Comparison of ENCODE assay signal across 22 mouse cellular contexts in the genomic region with DNA sequence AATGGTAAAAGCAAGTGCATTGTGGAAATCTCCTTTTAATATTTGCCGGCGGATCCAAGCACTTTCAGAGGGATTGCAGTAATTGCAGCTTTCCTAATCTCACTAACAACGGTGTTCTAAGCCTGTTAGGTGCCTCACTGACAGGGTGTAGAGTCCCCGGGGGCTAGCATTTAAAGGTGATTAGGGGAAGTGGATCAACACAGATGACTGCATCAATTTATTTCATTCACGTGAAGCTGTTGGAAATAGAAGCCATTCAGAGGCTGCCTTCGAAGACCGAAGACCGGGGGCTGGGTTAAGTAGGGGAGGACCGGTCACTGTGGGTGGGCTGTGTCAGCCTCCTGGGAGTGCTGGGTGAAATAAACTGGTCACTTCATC. TPM values are rescaled to one million over a fixed set of nuclear protein-coding genes. Genes with fewer than 3 reads are reported as not detected.
DNase-seq lines count a peak whose midpoint lies in the region; ATAC-seq and TF ChIP-seq lines count a peak whose summit lies in the region.
"Had no signal": no experiment of that assay in that cellular context is flagged by ENCODE, and none has a peak within 500 bp of the region (broad histone marks: within the 10 kb centered on the region; RNA-seq: fewer than 3 reads in every experiment).

No protein-coding gene starts in this region.

- dilution Hi-C loops in CH12.LX (cut with MboI; ENCODE audit: extremely low pct_ligation_motif_present, extremely low pct_unique_long_range_greater_than_20kb, low sequenced_read_pairs): no loop called here

- TF ChIP-seq EP300 in CH12.LX (IDR thresholded peaks at IDR 0.05; ENCODE audit: low read length): no peak

- no peak for ATAC-seq in forebrain, embryonic 14.5 days
- no peak; the same call in 1 of the 2 replicates for ATAC-seq in forebrain, embryonic 11.5 days (replicated peaks; ENCODE audit: low FRiP score)
- no peak for ATAC-seq in liver, embryonic 12.5 days
- no peak for ATAC-seq in midbrain, embryonic 14.5 days (ENCODE audit: low FRiP score, low TSS enrichment)
- ATAC-seq: inflammation-experienced regulatory T-cells, adult 6 months; Patski had no signal

- no peaks in the 10 kb centered on the region for H3K79me2 ChIP-seq in CH12.LX (replicated peaks; ENCODE audit: control insufficient read depth, extremely low read depth, insufficient read depth, poor library complexity, severe bottlenecking)

- H3K27me3 ChIP-seq in forebrain, embryonic 14.5 days (replicated peaks; ENCODE audit: control insufficient read depth, insufficient read depth, low read length): no peaks in the 10 kb centered on the region; the same call in 1 of the 2 replicates
- H3K27me3 ChIP-seq in forebrain, embryonic 11.5 days (ENCODE audit: control insufficient read depth, insufficient read depth, low read length): peaks cover 17% of the 10 kb centered on the region
- H3K27me3 ChIP-seq in CH12.LX (replicated peaks): peaks cover 38% of the 10 kb centered on the region
- peaks cover 25% of the 10 kb centered on the region for H3K27me3 ChIP-seq in liver, embryonic 12.5 days (replicated peaks)
- H3K27me3 ChIP-seq in midbrain, embryonic 14.5 days (ENCODE audit: control insufficient read depth, insufficient read depth, low read length): no peaks in the 10 kb centered on the region
- H3K27me3 ChIP-seq: neural tube, embryonic 13.5 days had no signal

- TF ChIP-seq POLR2A in CH12.LX (IDR thresholded peaks at IDR 0.05; ENCODE audit: low read depth, low read length): no peak

- peak overlapping the region; percentile 2; the same call in 1 of the 2 replicates for H3K9ac ChIP-seq in forebrain, embryonic 14.5 days (ENCODE audit: low read length)
- no peak overlapping the region for H3K9ac ChIP-seq in forebrain, embryonic 11.5 days (ENCODE audit: low read length)
- H3K9ac ChIP-seq in CH12.LX (ENCODE audit: insufficient read depth, low read depth): 0 out of 2 replicates have a peak overlapping the region, but pooled peaks have one; percentile 13
- peak overlapping the region; percentile 13; the same call in 1 of the 2 replicates for H3K9ac ChIP-seq in liver, embryonic 12.5 days
- H3K9ac ChIP-seq in midbrain, embryonic 14.5 days (replicated peaks; ENCODE audit: low read length): 0 out of 2 replicates have a peak overlapping the region, but pooled peaks have one; percentile 12
- H3K9ac ChIP-seq: embryonic facial prominence, embryonic 13.5 days; heart, embryonic 13.5 days; midbrain, embryonic 12.5 days; neural tube, embryonic 13.5 days had no signal

- TF ChIP-seq RAD21 in CH12.LX (IDR thresholded peaks at IDR 0.05; ENCODE audit: low read depth, low read length): no peak

- in situ Hi-C loops in CH12.LX (cut with MboI; ENCODE audit: low pct_ligation_motif_present, low pct_unique_long_range_greater_than_20kb, low sequenced_read_pairs): loop anchor here (5.0 to 25.0 kb wide), 4 partner anchors 34 to 206 kb away; no protein-coding TSS in a partner anchor

- no peaks in the 10 kb centered on the region for H3K36me3 ChIP-seq in forebrain, embryonic 14.5 days (ENCODE audit: control insufficient read depth, insufficient read depth, low read length)
- H3K36me3 ChIP-seq in forebrain, embryonic 11.5 days (ENCODE audit: control insufficient read depth, insufficient read depth, low read length): no peaks in the 10 kb centered on the region
- no peaks in the 10 kb centered on the region for H3K36me3 ChIP-seq in CH12.LX (replicated peaks in 1 of 2; ENCODE audit: control insufficient read depth in 1 of 2, insufficient read depth in 1 of 2, low read length in 1 of 2)
- H3K36me3 ChIP-seq in liver, embryonic 12.5 days: no peaks in the 10 kb centered on the region
- no peaks in the 10 kb centered on the region for H3K36me3 ChIP-seq in midbrain, embryonic 14.5 days (ENCODE audit: control insufficient read depth, insufficient read depth, low read length)
- H3K36me3 ChIP-seq: embryonic facial prominence, embryonic 13.5 days; heart, embryonic 13.5 days; hindbrain, embryonic 10.5 days; midbrain, embryonic 12.5 days; neural tube, embryonic 13.5 days had no signal

- 5% methylated on average over 9 of the region's 9 CpGs for WGBS in forebrain, embryonic 14.5 days
- 12% methylated on average over 9 of the region's 9 CpGs for WGBS in forebrain, embryonic 11.5 days
- WGBS in liver, embryonic 12.5 days (ENCODE audit: insufficient replicate concordance): 56% methylated on average over 9 of the region's 9 CpGs
- WGBS in midbrain, embryonic 14.5 days: 14% methylated on average over 9 of the region's 9 CpGs

- no peak overlapping the region for H3K4me3 ChIP-seq in forebrain, embryonic 14.5 days (ENCODE audit: low read depth, low read length)
- H3K4me3 ChIP-seq in forebrain, embryonic 11.5 days (ENCODE audit: low read depth, low read length): no peak overlapping the region
- no peak overlapping the region for H3K4me3 ChIP-seq in CH12.LX (replicated peaks in 1 of 3; ENCODE audit: low read depth in 2 of 3, low read length in 2 of 3, poor library complexity in 1 of 3)
- no peak overlapping the region for H3K4me3 ChIP-seq in liver, embryonic 12.5 days
- no peak overlapping the region for H3K4me3 ChIP-seq in midbrain, embryonic 14.5 days (replicated peaks; ENCODE audit: low read depth, low read length)
- H3K4me3 ChIP-seq: embryonic facial prominence, embryonic 13.5 days; gastrocnemius, adult 2 months; heart, embryonic 13.5 days; hindbrain, embryonic 10.5 days; midbrain, embryonic 12.5 days; neural tube, embryonic 13.5 days had no signal

- no peak for DNase-seq in forebrain, embryonic 14.5 days (ENCODE audit: low spot score)
- no peak for DNase-seq in forebrain, embryonic 11.5 days (ENCODE audit: low spot score)
- no peak for DNase-seq in CH12.LX (ENCODE audit: extremely low read depth)
- DNase-seq in midbrain, embryonic 14.5 days: peak; percentile 63
- no peak for DNase-seq in T-cell, adult 2 months (ENCODE audit: low spot score)
- no peak for DNase-seq in layer of hippocampus, adult 11-12 months (ENCODE audit: low spot score)
- DNase-seq in yolk sac, embryonic 10.5 days (ENCODE audit: low spot score): no peak
- DNase-seq: adrenal gland, postnatal 25 days; cerebellum, adult 9-10 months; gastrocnemius, adult 2 months; lung, postnatal 36 days had no signal

- H3K27ac ChIP-seq in forebrain, embryonic 14.5 days (ENCODE audit: low read depth, low read length): no peak overlapping the region
- no peak overlapping the region for H3K27ac ChIP-seq in forebrain, embryonic 11.5 days (ENCODE audit: low read depth, low read length)
- H3K27ac ChIP-seq in CH12.LX (ENCODE audit: insufficient read depth, low read depth): no peak overlapping the region
- peak overlapping the region; percentile 89 for H3K27ac ChIP-seq in liver, embryonic 12.5 days
- 0 out of 2 replicates have a peak overlapping the region, but pooled peaks have one; percentile 26 for H3K27ac ChIP-seq in midbrain, embryonic 14.5 days (replicated peaks; ENCODE audit: low read depth, low read length)
- H3K27ac ChIP-seq: embryonic facial prominence, embryonic 13.5 days; gastrocnemius, adult 2 months; heart, embryonic 13.5 days; hindbrain, embryonic 10.5 days; midbrain, embryonic 12.5 days had no signal

- no peak overlapping the region for H3K4me2 ChIP-seq in forebrain, embryonic 14.5 days (ENCODE audit: low read length)
- H3K4me2 ChIP-seq in forebrain, embryonic 11.5 days (ENCODE audit: low read depth, low read length, severe bottlenecking): no peak overlapping the region
- no peak overlapping the region for H3K4me2 ChIP-seq in CH12.LX (ENCODE audit: insufficient read depth, low read depth, poor library complexity, severe bottlenecking)
- H3K4me2 ChIP-seq in liver, embryonic 12.5 days: peak overlapping the region; percentile 48
- no peak overlapping the region for H3K4me2 ChIP-seq in midbrain, embryonic 14.5 days (ENCODE audit: low read length)
- H3K4me2 ChIP-seq: embryonic facial prominence, embryonic 13.5 days; heart, embryonic 13.5 days; midbrain, embryonic 12.5 days; neural tube, embryonic 13.5 days had no signal

- H3K9me3 ChIP-seq in forebrain, embryonic 14.5 days (replicated peaks; ENCODE audit: control insufficient read depth, low read length): no peaks in the 10 kb centered on the region
- no peaks in the 10 kb centered on the region for H3K9me3 ChIP-seq in forebrain, embryonic 11.5 days (ENCODE audit: control insufficient read depth, low read length)
- no peaks in the 10 kb centered on the region for H3K9me3 ChIP-seq in CH12.LX (replicated peaks; ENCODE audit: low read length)
- no peaks in the 10 kb centered on the region for H3K9me3 ChIP-seq in liver, embryonic 12.5 days (replicated peaks)
- H3K9me3 ChIP-seq in midbrain, embryonic 14.5 days (ENCODE audit: control insufficient read depth, low read length): no peaks in the 10 kb centered on the region
- H3K9me3 ChIP-seq: embryonic facial prominence, embryonic 13.5 days; heart, embryonic 13.5 days; hindbrain, embryonic 10.5 days; midbrain, embryonic 12.5 days; neural tube, embryonic 13.5 days had no signal

- no peak for TF ChIP-seq CTCF in CH12.LX (conservative IDR thresholded peaks at IDR 0.05 in 1 of 2, IDR thresholded peaks at IDR 0.05 in 1 of 2; ENCODE audit: low read depth in 2 of 2, low read length in 2 of 2)

- peaks cover 7% of the 10 kb centered on the region; the same call in 1 of the 2 replicates for H3K4me1 ChIP-seq in forebrain, embryonic 14.5 days (ENCODE audit: control insufficient read depth, insufficient read depth, low read length)
- H3K4me1 ChIP-seq in forebrain, embryonic 11.5 days (replicated peaks; ENCODE audit: control insufficient read depth, insufficient read depth, low read length): peaks cover 3% of the 10 kb centered on the region; the same call in 1 of the 2 replicates
- peaks cover 10 to 14% of the 10 kb centered on the region in 2 experiments for H3K4me1 ChIP-seq in CH12.LX (ENCODE audit: control insufficient read depth in 1 of 2, insufficient read depth in 2 of 2)
- H3K4me1 ChIP-seq in liver, embryonic 12.5 days: peaks cover 84% of the 10 kb centered on the region
- H3K4me1 ChIP-seq in midbrain, embryonic 14.5 days (ENCODE audit: control insufficient read depth, insufficient read depth, low read length): peaks cover 7% of the 10 kb centered on the region; the same call in 1 of the 2 replicates
- H3K4me1 ChIP-seq: embryonic facial prominence, embryonic 13.5 days had no signal

RNA-seq across cellular contexts. Expression of a gene that starts 6.6 kb away (rescaled TPM):
- 2.6 and 5.6 TPM in 2 replicates for polyA plus RNA-seq in forebrain, embryonic 14.5 days (2014; fragmentation: Nextera tagmentation; extraction: Ambion mirVana)
- polyA plus RNA-seq in forebrain, embryonic 11.5 days (2014; fragmentation: Nextera tagmentation; extraction: Ambion mirVana): not detected in 2 replicates
- total RNA-seq in CH12.LX (2012; rRNA removed): not detected in 2 replicates
- not detected in 2 replicates for total RNA-seq in CH12.LX (2014; rRNA removed)
- not detected in 2 replicates for polyA plus RNA-seq in CH12.LX (2012; ENCODE audit: insufficient read length, low read depth)
- polyA plus RNA-seq in liver, embryonic 12.5 days (2016; fragmentation: Nextera tagmentation; extraction: Ambion mirVana): 8.6 and 14.1 TPM in 2 replicates
- not detected in 2 replicates for polyA plus RNA-seq in midbrain, embryonic 14.5 days (2014; fragmentation: Nextera tagmentation; extraction: Ambion mirVana)
- total RNA-seq: adrenal gland, postnatal 25 days; gastrocnemius, adult 2 months; granulocyte monocyte progenitor cell, adult 5-6 weeks; liver, adult 2 months had no signal
- polyA plus RNA-seq: hindbrain, embryonic 10.5 days; inflammation-experienced regulatory T-cells, adult 6 months; liver, adult 2 months; midbrain, embryonic 12.5 days; Patski had no signal

RNA-seq across cellular contexts. Expression of a gene that starts 8.4 kb away (rescaled TPM):
- polyA plus RNA-seq in forebrain, embryonic 14.5 days (2014; fragmentation: Nextera tagmentation; extraction: Ambion mirVana): 4.5 and 5.0 TPM in 2 replicates
- 7.3 and 7.6 TPM in 2 replicates for polyA plus RNA-seq in forebrain, embryonic 11.5 days (2014; fragmentation: Nextera tagmentation; extraction: Ambion mirVana)
- 3.7 and 4.2 TPM in 2 replicates for total RNA-seq in CH12.LX (2012; rRNA removed)
- total RNA-seq in CH12.LX (2014; rRNA removed): 0.63 and 1.1 TPM in 2 replicates
- 4.0 and 5.0 TPM in 2 replicates for polyA plus RNA-seq in CH12.LX (2012; ENCODE audit: insufficient read length, low read depth)
- polyA plus RNA-seq in liver, embryonic 12.5 days (2016; fragmentation: Nextera tagmentation; extraction: Ambion mirVana): 1.3 and 1.4 TPM in 2 replicates
- polyA plus RNA-seq in midbrain, embryonic 14.5 days (2014; fragmentation: Nextera tagmentation; extraction: Ambion mirVana): 5.5 and 6.2 TPM in 2 replicates

RNA-seq across cellular contexts. Expression of a gene that starts 20.6 kb away (rescaled TPM):
- 0.30 and 0.78 TPM in 2 replicates for polyA plus RNA-seq in forebrain, embryonic 14.5 days (2014; fragmentation: Nextera tagmentation; extraction: Ambion mirVana)
- polyA plus RNA-seq in forebrain, embryonic 11.5 days (2014; fragmentation: Nextera tagmentation; extraction: Ambion mirVana): 0.43 and 0.45 TPM in 2 replicates
- total RNA-seq in CH12.LX (2012; rRNA removed) (0.04 TPM in 1 of 2 replicates, not detected in the other), CH12.LX (2014; rRNA removed) (not detected in 2 replicates)
- polyA plus RNA-seq in CH12.LX (2012; ENCODE audit: insufficient read length, low read depth): 0.05 and 0.13 TPM in 2 replicates
- polyA plus RNA-seq in liver, embryonic 12.5 days (2016; fragmentation: Nextera tagmentation; extraction: Ambion mirVana): 10.3 and 11.2 TPM in 2 replicates
- polyA plus RNA-seq in midbrain, embryonic 14.5 days (2014; fragmentation: Nextera tagmentation; extraction: Ambion mirVana): 0.53 and 0.67 TPM in 2 replicates
- total RNA-seq: granulocyte monocyte progenitor cell, adult 5-6 weeks had no signal

RNA-seq across cellular contexts. Expression of a gene that starts 26.0 kb away (rescaled TPM):
- polyA plus RNA-seq in forebrain, embryonic 14.5 days (2014; fragmentation: Nextera tagmentation; extraction: Ambion mirVana): 0.67 and 1.3 TPM in 2 replicates
- 0.40 and 0.51 TPM in 2 replicates for polyA plus RNA-seq in forebrain, embryonic 11.5 days (2014; fragmentation: Nextera tagmentation; extraction: Ambion mirVana)
- total RNA-seq in CH12.LX (2012; rRNA removed) (1.8 and 2.3 TPM in 2 replicates), CH12.LX (2014; rRNA removed) (0.08 and 0.24 TPM in 2 replicates)
- polyA plus RNA-seq in CH12.LX (2012; ENCODE audit: insufficient read length, low read depth): 0.36 and 0.45 TPM in 2 replicates
- 0.06 and 0.13 TPM in 2 replicates for polyA plus RNA-seq in liver, embryonic 12.5 days (2016; fragmentation: Nextera tagmentation; extraction: Ambion mirVana)
- polyA plus RNA-seq in midbrain, embryonic 14.5 days (2014; fragmentation: Nextera tagmentation; extraction: Ambion mirVana): 0.62 TPM in 1 of 2 replicates, not detected in the other
- total RNA-seq: gastrocnemius, adult 2 months; granulocyte monocyte progenitor cell, adult 5-6 weeks had no signal
- polyA plus RNA-seq: inflammation-experienced regulatory T-cells, adult 6 months had no signal

RNA-seq across cellular contexts. Expression of a gene that starts 28.6 kb away (rescaled TPM):
- polyA plus RNA-seq in forebrain, embryonic 14.5 days (2014; fragmentation: Nextera tagmentation; extraction: Ambion mirVana): 0.05 TPM in 1 of 2 replicates, not detected in the other
- not detected in 2 replicates for polyA plus RNA-seq in forebrain, embryonic 11.5 days (2014; fragmentation: Nextera tagmentation; extraction: Ambion mirVana)
- total RNA-seq in CH12.LX (2012; rRNA removed): not detected in 2 replicates
- 0.05 TPM in 1 of 2 replicates, not detected in the other for total RNA-seq in CH12.LX (2014; rRNA removed)
- not detected in 2 replicates for polyA plus RNA-seq in CH12.LX (2012; ENCODE audit: insufficient read length, low read depth)
- polyA plus RNA-seq in liver, embryonic 12.5 days (2016; fragmentation: Nextera tagmentation; extraction: Ambion mirVana): 0.22 and 0.30 TPM in 2 replicates
- polyA plus RNA-seq in midbrain, embryonic 14.5 days (2014; fragmentation: Nextera tagmentation; extraction: Ambion mirVana): 0.07 TPM in 1 of 2 replicates, not detected in the other
- total RNA-seq: granulocyte monocyte progenitor cell, adult 5-6 weeks had no signal
- polyA plus RNA-seq: heart, embryonic 13.5 days; hindbrain, embryonic 10.5 days; neural tube, embryonic 13.5 days; thymus, postnatal 0 days had no signal

Comparison
In these comparisons a context has a peak if more than half of its experiments do, and no peak if none do; other contexts are left out.
1. H3K27ac ChIP-seq: peak in liver, embryonic 12.5 days (single experiment) and midbrain, embryonic 14.5 days (single experiment); none in forebrain, embryonic 14.5 days (single experiment), forebrain, embryonic 11.5 days (single experiment) and CH12.LX (single experiment).